Mouse (Mus musculus): Measurements from ENCODE around the gene Gm9821.

Gm9821 gene

GRCm38 (mm10) chr2:91925442-91925841 lies 20.1 kb upstream of the Gm9821 start:
- no peak for DNase-seq (ENCODE audit: extremely low read depth, insufficient read length, low spot score)

GRCm38 (mm10) chr2:91926949-91927348 lies 18.6 kb upstream of the Gm9821 start, which contains the start of gene Chrm4:
Gene Chrm4 (plus strand): TSS chr2:91927249.
- DNase-seq (ENCODE audit: extremely low read depth, insufficient read length, low spot score), result no peak

- no peak for DNase-seq (ENCODE audit: extremely low read depth, insufficient read length, low spot score)
Measured at GRCm38 (mm10) chr2:91927826-91928533, 17.5 kb upstream of the Gm9821 start.

- DNase-seq (ENCODE audit: extremely low read depth, insufficient read length, low spot score), result no peak
Measured at GRCm38 (mm10) chr2:91928534-91929350, 16.8 kb upstream of the Gm9821 start.

GRCm38 (mm10) chr2:91929455-91929854 lies 16.0 kb upstream of the Gm9821 start:
- DNase-seq (ENCODE audit: extremely low read depth, insufficient read length, low spot score), result no peak

GRCm38 (mm10) chr2:91929936-91930335 lies 15.6 kb upstream of the Gm9821 start:
- no peak for DNase-seq (ENCODE audit: extremely low read depth, insufficient read length, low spot score)

GRCm38 (mm10) chr2:91930761-91931291 lies 14.7 kb upstream of the Gm9821 start:
- DNase-seq (ENCODE audit: extremely low read depth, insufficient read length, low spot score), result no peak

GRCm38 (mm10) chr2:91931328-91932159 lies 14.0 kb upstream of the Gm9821 start:
- no peak for DNase-seq (ENCODE audit: extremely low read depth, insufficient read length, low spot score)

GRCm38 (mm10) chr2:91932160-91932711 lies 13.3 kb upstream of the Gm9821 start, which contains the start of gene Mdk:
Gene Mdk (minus strand): TSS chr2:91932297.
- no peak for DNase-seq (ENCODE audit: extremely low read depth, insufficient read length, low spot score)

- no peak for DNase-seq (ENCODE audit: extremely low read depth, insufficient read length, low spot score)
Measured at GRCm38 (mm10) chr2:91932737-91933350, 12.7 kb upstream of the Gm9821 start.

GRCm38 (mm10) chr2:91933471-91933870 lies 12.0 kb upstream of the Gm9821 start:
- no peak for DNase-seq (ENCODE audit: extremely low read depth, insufficient read length, low spot score)

- DNase-seq (ENCODE audit: extremely low read depth, insufficient read length, low spot score), result no peak
Measured at GRCm38 (mm10) chr2:91934016-91934415, 11.5 kb upstream of the Gm9821 start.

- no peak for DNase-seq (ENCODE audit: extremely low read depth, insufficient read length, low spot score)
Measured at GRCm38 (mm10) chr2:91934826-91935525, 10.5 kb upstream of the Gm9821 start.

- no peak for DNase-seq (ENCODE audit: extremely low read depth, insufficient read length, low spot score)
Measured at GRCm38 (mm10) chr2:91936154-91936553, 9.3 kb upstream of the Gm9821 start.

GRCm38 (mm10) chr2:91939303-91939935 lies 6.1 kb upstream of the Gm9821 start:
- DNase-seq (ENCODE audit: extremely low read depth, insufficient read length, low spot score), result no peak

GRCm38 (mm10) chr2:91942356-91942755 lies 3.1 kb upstream of the Gm9821 start:
- DNase-seq (ENCODE audit: extremely low read depth, insufficient read length, low spot score), result no peak

- no peak for DNase-seq (ENCODE audit: extremely low read depth, insufficient read length, low spot score)
Measured at GRCm38 (mm10) chr2:91944170-91944950, 1.1 kb upstream of the Gm9821 start.

GRCm38 (mm10) chr2:91946836-91947235 lies 1.3 kb downstream of the Gm9821 start:
- DNase-seq (ENCODE audit: extremely low read depth, insufficient read length, low spot score), result no peak
